Mouse (Mus musculus): ENCODE data around the gene Lancl1. TPM values are rescaled to one million over a fixed set of nuclear protein-coding genes. Genes with fewer than 3 reads are reported as not detected.

The Lancl1 gene
- polyA plus RNA-seq, 1 experiment, result 24.3 TPM

DNA sequence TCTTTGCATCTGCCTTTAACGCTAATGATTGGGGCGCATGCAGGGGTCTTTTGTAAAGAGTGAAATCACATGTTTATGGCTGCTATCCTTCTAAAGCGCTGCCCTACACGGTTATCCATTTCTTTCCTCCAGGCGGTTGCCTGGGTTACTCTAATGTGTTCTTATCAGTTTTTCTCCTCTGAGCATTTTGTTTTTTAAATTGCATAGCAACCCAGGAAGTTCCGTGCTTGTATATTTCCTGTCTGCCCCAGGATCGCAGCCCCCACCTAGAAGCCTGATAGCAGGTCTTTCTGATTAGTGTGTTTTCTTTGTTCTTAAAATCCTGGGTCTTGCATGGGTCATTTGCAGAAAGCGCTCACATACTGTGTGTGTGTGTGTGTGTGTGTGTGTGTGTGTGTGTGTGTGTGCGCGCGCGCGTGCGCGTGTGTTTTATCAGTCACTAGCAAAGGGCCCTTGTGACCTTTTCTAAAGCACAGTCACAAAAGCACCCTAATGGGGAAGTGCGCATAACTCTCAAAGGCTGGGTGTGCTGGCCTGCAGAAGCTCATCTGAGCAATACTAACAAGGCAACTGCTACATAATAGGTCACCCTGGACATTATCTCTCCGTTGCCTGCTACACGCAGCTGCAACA, 51.0 kb downstream of the Lancl1 start:
- no peak for TF ChIP-seq GATA1 (IDR thresholded peaks at IDR 0.05; ENCODE audit: low read length)

DNA sequence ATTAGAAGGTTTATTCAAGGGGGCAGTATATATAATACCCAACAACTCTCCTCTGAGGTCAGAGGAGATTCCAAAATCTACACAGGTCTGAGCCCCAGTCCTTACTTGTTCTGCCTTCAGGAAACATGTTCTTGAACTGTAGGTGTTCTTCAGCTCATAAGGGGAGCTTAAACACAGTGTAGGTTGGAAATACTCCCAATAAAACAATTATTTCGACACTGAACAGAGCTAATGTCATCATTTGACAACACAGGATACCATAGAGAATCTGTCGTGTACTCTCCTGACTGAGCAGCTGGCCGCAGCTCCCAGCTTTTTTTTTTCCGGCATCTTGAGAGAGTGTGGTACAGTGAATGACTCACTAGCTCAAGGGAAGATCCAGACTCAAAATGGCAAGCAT, 52.8 kb downstream of the Lancl1 start:
- TF ChIP-seq GATA1 (IDR thresholded peaks at IDR 0.05; ENCODE audit: low read length), result no peak

DNA sequence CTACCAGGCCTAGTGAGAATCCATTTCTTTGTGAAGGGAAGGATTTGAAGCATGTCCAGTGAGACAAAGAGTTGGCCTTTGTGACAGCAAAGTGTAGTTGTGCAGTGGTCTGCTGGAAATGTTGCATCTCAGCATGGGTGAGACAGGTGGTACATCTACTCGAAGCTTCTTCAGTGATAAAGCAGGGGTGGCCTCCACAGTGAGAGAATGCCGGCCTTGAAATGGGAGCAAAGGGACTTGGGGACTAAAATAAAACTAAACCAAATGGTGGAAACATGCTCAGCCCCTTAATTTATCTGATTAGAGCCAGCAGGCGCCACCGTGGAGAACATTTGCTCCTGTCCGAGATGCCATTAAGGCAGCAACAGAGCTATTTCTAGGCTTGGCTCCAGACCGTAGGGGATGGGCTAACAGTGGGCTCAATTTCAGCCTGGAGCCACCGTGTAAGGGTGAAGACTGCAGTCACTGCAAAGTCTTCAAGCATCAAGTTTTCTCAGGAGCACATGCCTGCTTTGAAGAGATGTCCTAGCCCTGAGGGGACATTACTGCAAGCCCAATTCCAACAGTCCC, 53.5 kb downstream of the Lancl1 start:
- no peak for TF ChIP-seq GATA1 (IDR thresholded peaks at IDR 0.05; ENCODE audit: low read length)

DNA sequence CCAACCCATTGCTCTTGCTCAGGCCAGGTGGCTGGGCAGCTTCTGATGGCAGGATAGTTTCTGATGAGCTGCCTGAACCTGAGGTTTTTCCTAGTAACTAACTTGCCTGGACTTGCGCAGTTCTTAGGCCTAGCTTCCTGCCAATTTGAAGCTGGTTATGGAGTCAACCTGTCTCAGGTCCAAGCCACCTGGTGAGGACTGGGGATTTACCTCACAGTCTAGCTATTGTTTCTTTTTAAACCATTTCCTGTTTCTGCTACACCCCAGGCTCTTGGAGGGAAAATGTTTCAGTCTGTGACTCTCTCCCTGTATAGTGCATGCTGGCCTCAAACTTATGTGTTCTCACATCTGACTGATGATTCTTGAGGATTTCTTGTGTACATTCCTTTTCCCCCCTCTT, 58.5 kb downstream of the Lancl1 start:
- TF ChIP-seq GATA1 (IDR thresholded peaks at IDR 0.05; ENCODE audit: low read length), result no peak

DNA sequence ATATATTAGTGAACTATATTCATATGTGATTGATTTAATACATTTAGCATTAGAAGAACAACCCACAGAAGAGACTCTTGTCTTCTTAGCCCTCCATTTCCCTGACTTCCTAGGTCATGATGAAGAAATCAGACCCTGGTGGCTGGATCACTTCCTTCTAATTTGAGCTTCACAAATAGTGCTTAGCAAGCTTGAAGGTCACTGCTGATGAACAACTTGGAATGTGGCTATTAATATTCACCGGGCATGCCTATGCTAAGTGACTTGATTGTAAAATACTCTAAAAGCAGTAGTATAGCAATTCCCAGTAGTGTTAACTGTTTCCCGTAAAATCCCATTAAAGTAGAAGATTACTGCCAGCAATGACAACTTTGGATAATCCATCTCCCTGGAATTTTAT, 63.2 kb downstream of the Lancl1 start:
- no peak for TF ChIP-seq GATA1 (IDR thresholded peaks at IDR 0.05; ENCODE audit: low read length)

DNA sequence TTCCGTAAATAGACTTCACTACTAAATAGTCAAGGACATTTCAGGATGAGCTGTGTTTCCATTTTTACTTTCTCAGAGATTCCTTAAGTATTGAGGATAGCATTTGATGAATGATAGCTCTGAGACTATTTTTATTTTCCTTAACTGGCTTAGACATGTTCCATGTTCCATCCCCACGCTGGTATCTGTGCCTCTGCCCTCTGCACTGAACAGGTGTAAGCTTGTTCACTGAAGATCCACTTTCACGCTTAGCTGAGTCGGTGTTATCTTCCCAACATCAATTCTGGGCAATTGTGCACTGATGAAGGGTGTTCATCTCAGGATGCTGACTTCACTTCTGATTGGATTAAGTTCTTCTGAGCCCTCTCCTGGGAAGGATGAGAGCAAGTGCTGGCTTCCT, 73.8 kb downstream of the Lancl1 start:
- no peak for TF ChIP-seq GATA1 (IDR thresholded peaks at IDR 0.05; ENCODE audit: low read length)

DNA sequence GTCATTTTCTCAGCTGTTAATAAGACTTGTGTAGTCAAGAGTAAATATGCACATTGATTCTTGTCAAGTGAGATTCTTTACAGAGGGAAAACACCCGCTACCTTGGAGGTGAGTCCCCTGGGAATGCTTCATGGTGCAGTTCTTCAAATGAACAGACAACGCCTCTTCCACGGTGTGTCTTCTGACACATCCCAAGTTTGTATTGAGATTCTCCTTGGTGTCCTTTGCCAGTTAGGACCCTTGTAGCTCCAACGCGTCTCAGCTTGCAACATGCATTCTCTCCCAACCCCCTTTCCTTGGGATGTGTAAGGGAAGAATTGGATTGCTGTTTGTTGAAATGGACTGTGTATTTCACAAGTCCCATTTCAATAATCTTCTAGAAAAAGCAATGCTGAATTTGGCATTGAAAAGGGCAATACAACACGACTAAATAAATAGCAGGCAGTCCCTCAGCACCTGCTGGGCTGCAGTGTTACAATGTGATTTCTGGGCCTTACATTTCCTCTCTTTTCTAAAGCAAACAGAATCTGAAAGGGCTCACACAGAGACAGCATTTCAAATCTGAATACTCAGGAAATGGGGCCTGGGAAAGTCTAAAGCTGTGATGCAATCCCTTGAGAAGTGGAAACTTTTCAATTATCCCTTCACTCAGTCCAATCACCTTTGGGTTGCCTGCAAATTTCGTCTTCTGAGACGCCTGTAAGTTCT, 78.0 kb downstream of the Lancl1 start:
- TF ChIP-seq GATA1 (IDR thresholded peaks at IDR 0.05; ENCODE audit: low read length), result no peak

DNA sequence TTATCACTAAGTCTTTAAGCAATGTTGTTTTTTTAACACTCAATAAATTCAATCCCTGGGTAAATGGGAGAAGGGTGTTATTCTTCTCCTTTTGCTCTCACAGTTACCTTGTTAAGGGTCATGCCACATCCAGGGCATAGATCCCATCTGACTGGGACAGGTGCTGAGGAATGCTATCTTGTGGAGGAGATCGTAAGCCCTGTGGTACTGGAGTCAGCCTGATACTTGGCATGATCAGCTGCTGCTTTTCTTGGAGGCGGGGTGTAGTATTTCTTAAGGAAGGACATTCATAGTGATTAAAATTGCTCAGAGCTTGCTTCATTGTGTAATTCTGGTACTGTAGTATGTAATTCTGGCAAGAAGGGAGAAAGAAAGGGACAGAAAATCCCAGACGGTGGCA, 81.3 kb downstream of the Lancl1 start:
- TF ChIP-seq GATA1 (IDR thresholded peaks at IDR 0.05; ENCODE audit: low read length), result no peak

DNA sequence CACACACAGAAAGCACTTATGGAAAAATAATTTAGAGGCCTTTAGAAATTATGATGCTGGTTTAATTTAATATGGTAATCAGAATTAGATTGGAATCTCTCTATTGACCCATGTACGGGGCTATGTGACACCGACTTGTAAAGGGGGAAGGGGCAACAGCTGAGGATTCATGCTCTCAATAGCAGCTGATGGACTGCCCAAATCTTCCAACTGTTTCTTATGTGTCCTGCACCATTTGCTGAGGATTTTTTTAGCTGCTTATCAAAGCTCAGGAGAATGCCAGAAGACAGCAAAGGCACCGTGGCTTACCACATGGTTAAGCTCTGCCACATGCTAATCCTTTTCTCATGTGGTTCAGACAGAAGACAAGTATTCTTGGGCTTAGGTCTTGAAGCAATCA, 87.6 kb downstream of the Lancl1 start:
- TF ChIP-seq GATA1 (IDR thresholded peaks at IDR 0.05; ENCODE audit: low read length), result no peak

Other genes with a start within 250 kb of the Lancl1 start
- gene Kansl1l, start 221.3 kb downstream of the Lancl1 start, polyA plus RNA-seq (2012), result 0.71 and 1.1 TPM in 2 replicates
- 12.3 and 16.6 TPM in 2 replicates for gene Acadl, start 175.6 kb downstream of the Lancl1 start, polyA plus RNA-seq (2012)
- not detected in 2 replicates for gene Myl1, start 93.5 kb downstream of the Lancl1 start, polyA plus RNA-seq (2012)
- gene Cps1, start 84.2 kb upstream of the Lancl1 start, polyA plus RNA-seq (2012), result not detected in 2 replicates